Mouse (Mus musculus) liver, embryonic 16.5 days (tissue): ENCODE measurements around the gene Rpp21. TPM values are rescaled to one million over a fixed set of nuclear protein-coding genes. Genes with fewer than 3 reads are reported as not detected.

Experiments used
- ATAC-seq: fragments of 200-750 bp; cut with Nextera tagmentation; 2 replicates; pipeline ENCODE4 v1.8.0; 2017; ENCODE audit warnings: low read depth, mild to moderate bottlenecking, moderate number of reproducible peaks, moderate library complexity
- H3K27ac ChIP-seq: fragments of 300-500 bp; sonication (generic); 2 replicates; pipeline ENCODE4 v1.5.1; 2014; ENCODE audit warnings: mild to moderate bottlenecking, low read length
- H3K27me3 ChIP-seq: fragments of 300-500 bp; sonication (generic); 2 replicates; pipeline ENCODE4 v1.6.1; 2014; ENCODE audit warnings: low read depth, low read length, mixed read lengths; ENCODE audit not compliant: control insufficient read depth, insufficient read depth
- H3K36me3 ChIP-seq: fragments of 300-500 bp; sonication (generic); 2 replicates; pipeline ENCODE4 v1.6.1; 2014; ENCODE audit warnings: mild to moderate bottlenecking; ENCODE audit not compliant: control insufficient read depth, insufficient read depth
- H3K4me1 ChIP-seq: fragments of 300-500 bp; sonication (generic); 2 replicates; pipeline ENCODE4 v1.6.1; 2014; ENCODE audit warnings: low read depth, low read length, mixed read lengths; ENCODE audit not compliant: control insufficient read depth
- H3K4me2 ChIP-seq: fragments of 300-500 bp; sonication (generic); 2 replicates; pipeline ENCODE4 v1.6.1; 2014; ENCODE audit warnings: low read depth, low read length, mixed read lengths
- H3K4me3 ChIP-seq: fragments of 300-500 bp; sonication (generic); 2 replicates; pipeline ENCODE4 v1.5.1; 2014; ENCODE audit warnings: low read depth, mild to moderate bottlenecking, low read length
- H3K9ac ChIP-seq: fragments of 300-500 bp; sonication (generic); 2 replicates; pipeline ENCODE4 v1.6.1; 2014; ENCODE audit warnings: low read depth, low read length
- H3K9me3 ChIP-seq: fragments of 300-500 bp; sonication (generic); replicated peaks from 2 replicates; pipeline ENCODE4 v1.6.1; 2016; ENCODE audit warnings: low read length; ENCODE audit not compliant: control insufficient read depth
- whole genome bisulfite sequencing: fragments of 180-500 bp; shearing (Covaris S2); extraction: QIAGEN DNeasy Blood & Tissue Kit; methylation state at CpG from one replicate; pipeline ENCODE4 v1.1.7; 2014; ENCODE audit not compliant: insufficient replicate concordance; 5-methylcytosine and 5-hydroxymethylcytosine counted together
- polyA plus RNA-seq: library from polyadenylated mRNA; unstranded; fragments of >200 nt; fragmentation: Nextera tagmentation; extraction: Ambion mirVana; gene quantifications from 2 replicates; pipeline ENCODE4 v1.2.1, GENCODE M21; 2015

The Rpp21 gene
- polyA plus RNA-seq, 1 experiment from 2014 or later = 54.1 TPM

GRCm38 (mm10) chr17:36224451-36224850 is 33.4 kb downstream of the Rpp21 start:
- no peak overlapping the region for H3K27ac ChIP-seq
- peaks cover 17% of the 10 kb centered on the region for H3K27me3 ChIP-seq
- H3K9ac ChIP-seq = no peak overlapping the region
- no peaks in the 10 kb centered on the region for H3K9me3 ChIP-seq
- WGBS = 33% methylated on average over 3 of the region's 3 CpGs
- H3K36me3 ChIP-seq = no peaks in the 10 kb centered on the region
- H3K4me1 ChIP-seq = no peaks in the 10 kb centered on the region
- ATAC-seq = no peak
- no peak overlapping the region for H3K4me3 ChIP-seq
- no peak overlapping the region for H3K4me2 ChIP-seq

DNA sequence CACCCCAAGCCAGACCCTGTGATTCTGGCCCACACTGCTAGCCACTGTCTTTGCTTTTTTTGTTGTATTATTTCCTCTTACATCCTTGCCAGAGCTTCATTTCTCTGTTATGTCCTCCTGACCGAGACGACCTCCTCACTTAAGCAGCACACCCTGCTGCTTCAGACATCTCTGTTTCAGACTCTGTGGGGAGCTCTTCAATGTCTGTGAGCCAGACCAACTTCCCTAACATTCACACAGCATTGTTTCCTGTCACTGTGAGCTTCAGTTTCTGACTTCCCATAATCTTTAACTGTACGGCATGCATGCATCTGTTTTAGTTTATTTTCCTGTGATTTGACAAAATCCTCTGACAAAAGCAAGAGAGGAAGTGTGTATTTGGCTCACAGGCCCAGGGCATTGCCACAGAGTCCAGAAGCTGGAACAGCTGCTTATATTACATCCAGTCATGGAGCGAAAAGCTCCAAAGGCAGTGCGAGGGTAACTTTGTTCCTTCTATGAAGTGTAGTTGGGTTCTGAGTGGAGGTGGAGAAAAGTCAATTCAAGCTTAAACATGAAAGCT is 39.2 kb downstream of the Rpp21 start:
- ATAC-seq = no peak
- no peaks in the 10 kb centered on the region for H3K36me3 ChIP-seq
- H3K9ac ChIP-seq = no peak overlapping the region
- H3K27me3 ChIP-seq = peaks cover 37% of the 10 kb centered on the region
- WGBS = 35% methylated on average over 5 of the region's 5 CpGs
- no peak overlapping the region for H3K4me3 ChIP-seq
- H3K4me2 ChIP-seq = no peak overlapping the region
- no peak overlapping the region for H3K27ac ChIP-seq
- no peaks in the 10 kb centered on the region for H3K9me3 ChIP-seq
- no peaks in the 10 kb centered on the region for H3K4me1 ChIP-seq

- no peak overlapping the region for H3K9ac ChIP-seq
- no peak overlapping the region for H3K4me3 ChIP-seq
- no peak overlapping the region for H3K4me2 ChIP-seq
- 3% methylated on average over 20 of the region's 20 CpGs for WGBS
- no peaks in the 10 kb centered on the region for H3K36me3 ChIP-seq
- no peak overlapping the region for H3K27ac ChIP-seq
- H3K9me3 ChIP-seq = no peaks in the 10 kb centered on the region
- H3K4me1 ChIP-seq = no peaks in the 10 kb centered on the region
- peaks cover 33% of the 10 kb centered on the region for H3K27me3 ChIP-seq
- ATAC-seq = no peak
These were observed 42.3 kb downstream of the Rpp21 start for GRCm38 (mm10) chr17:36215586-36215985.

GRCm38 (mm10) chr17:36206846-36207245 is 51.0 kb downstream of the Rpp21 start:
- no peak for ATAC-seq
- Histone ChIP-seq H3K9ac (no peak overlapping the region), H3K4me2 (no peak overlapping the region), H3K27me3 (peaks cover 22% of the 10 kb centered on the region), H3K9me3 (no peaks in the 10 kb centered on the region), H3K4me1 (no peaks in the 10 kb centered on the region), H3K36me3 (no peaks in the 10 kb centered on the region), H3K27ac (no peak overlapping the region), H3K4me3 (no peak overlapping the region)

DNA sequence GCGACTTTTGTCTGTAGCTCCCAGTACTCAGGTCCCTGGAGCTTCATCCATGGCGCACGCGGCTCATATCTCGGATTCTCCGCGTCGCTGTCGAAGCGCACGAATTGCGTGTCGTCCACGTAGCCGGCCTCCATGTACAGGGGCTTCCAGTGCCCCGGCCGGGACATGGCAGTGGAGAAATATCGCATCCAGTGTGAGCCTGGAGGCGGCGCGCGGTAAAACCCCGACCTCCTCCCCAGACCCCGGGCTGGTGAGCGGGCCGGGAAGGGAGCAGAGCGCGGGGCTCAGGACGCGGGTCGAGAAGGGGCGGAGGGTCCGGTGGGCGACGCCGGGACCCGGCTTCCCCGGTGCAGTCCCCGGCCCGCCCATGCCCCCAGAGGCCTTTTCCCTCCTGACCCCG is 52.0 kb downstream of the Rpp21 start:
- peak overlapping the region; percentile 37 for H3K4me3 ChIP-seq
- H3K27me3 ChIP-seq = peaks cover 22% of the 10 kb centered on the region
- WGBS = under 1% methylated on average over 38 of the region's 41 CpGs
- H3K9ac ChIP-seq = no peak overlapping the region
- ATAC-seq = no peak
- H3K27ac ChIP-seq = no peak overlapping the region
- H3K36me3 ChIP-seq = no peaks in the 10 kb centered on the region
- H3K4me1 ChIP-seq = no peaks in the 10 kb centered on the region
- H3K4me2 ChIP-seq = peak overlapping the region; percentile 62
- no peaks in the 10 kb centered on the region for H3K9me3 ChIP-seq

Other genes starting within 250 kb of the Rpp21 start
- 6.6 and 7.9 TPM in 2 replicates for gene H2-T24, start 237.5 kb downstream of the Rpp21 start, polyA plus RNA-seq
- gene H2-T23, start 225.2 kb downstream of the Rpp21 start, polyA plus RNA-seq = 69.6 and 73.5 TPM in 2 replicates
- 11.3 and 13.4 TPM in 2 replicates for gene H2-T22, start 215.3 kb downstream of the Rpp21 start, polyA plus RNA-seq
- gene Gm6034, start 215.1 kb downstream of the Rpp21 start, polyA plus RNA-seq = not detected in 2 replicates
- gene Gm11127, start 199.7 kb downstream of the Rpp21 start, polyA plus RNA-seq = 0.20 TPM in 1 of 2 replicates, not detected in the other
- not detected in 2 replicates for gene Gm19684, start 136.4 kb downstream of the Rpp21 start, polyA plus RNA-seq
- not detected in 2 replicates for gene Gm7030, start 128.6 kb downstream of the Rpp21 start, polyA plus RNA-seq
- not detected in 2 replicates for gene Gm8909, start 89.5 kb downstream of the Rpp21 start, polyA plus RNA-seq
- gene H2-T3, start 67.8 kb downstream of the Rpp21 start, polyA plus RNA-seq = 0.19 TPM in 1 of 2 replicates, not detected in the other
- gene Trim39, start 14.2 kb upstream of the Rpp21 start, polyA plus RNA-seq = 4.6 and 5.0 TPM in 2 replicates
- gene H2-M10.2, start 28.4 kb upstream of the Rpp21 start, polyA plus RNA-seq = not detected in 2 replicates
- gene H2-M10.1, start 68.1 kb upstream of the Rpp21 start, polyA plus RNA-seq = not detected in 2 replicates
- gene H2-M10.3, start 110.3 kb upstream of the Rpp21 start, polyA plus RNA-seq = not detected in 2 replicates
- gene H2-M10.4, start 204.3 kb upstream of the Rpp21 start, polyA plus RNA-seq = not detected in 2 replicates